Mouse (Mus musculus) heart, embryonic 11.5 days (tissue): ENCODE results near the gene Vmn2r87. TPM values are rescaled to one million over a fixed set of nuclear protein-coding genes. Genes with fewer than 3 reads are reported as not detected.
A peak's percentile ranks its signal among the peaks of the same experiment; 100 is the strongest.
"Not testable (repeated sequence)": the region's sequence is repeated elsewhere in the genome, so short reads cannot be mapped to it uniquely, and the experiment has no call there.

Experiments used
- ATAC-seq: fragments of 200-750 bp; cut with Nextera tagmentation; replicated peaks from 2 replicates; pipeline ENCODE4 v1.8.0; 2017; ENCODE audit warnings: moderate library complexity; ENCODE audit not compliant: insufficient number of reproducible peaks, low FRiP score, low TSS enrichment
- H3K27ac ChIP-seq: fragments of 300-500 bp; sonication (generic); 2 replicates; pipeline ENCODE4 v1.5.1; 2014; ENCODE audit warnings: mild to moderate bottlenecking, low read depth, low read length
- H3K27me3 ChIP-seq: fragments of 300-500 bp; sonication (generic); 2 replicates; pipeline ENCODE4 v1.6.1; 2014; ENCODE audit warnings: mild to moderate bottlenecking, low read length, mixed read lengths; ENCODE audit not compliant: control insufficient read depth, insufficient read depth
- H3K36me3 ChIP-seq: fragments of 300-500 bp; sonication (generic); 2 replicates; pipeline ENCODE4 v1.6.1; 2014; ENCODE audit warnings: mild to moderate bottlenecking, low read length, moderate library complexity, mixed read lengths; ENCODE audit not compliant: control insufficient read depth, insufficient read depth
- H3K4me1 ChIP-seq: fragments of 300-500 bp; sonication (generic); 2 replicates; pipeline ENCODE4 v1.6.1; 2014; ENCODE audit warnings: low read length; ENCODE audit not compliant: control insufficient read depth, insufficient read depth
- H3K4me2 ChIP-seq: fragments of 300-500 bp; sonication (generic); 2 replicates; pipeline ENCODE4 v1.6.1; 2014; ENCODE audit warnings: mild to moderate bottlenecking, moderate library complexity
- H3K4me3 ChIP-seq: fragments of 300-500 bp; sonication (generic); 2 replicates; pipeline ENCODE4 v1.5.1; 2014; ENCODE audit warnings: low read depth, low read length
- H3K9ac ChIP-seq: fragments of 300-500 bp; sonication (generic); 2 replicates; pipeline ENCODE4 v1.6.1; 2014; ENCODE audit warnings: mild to moderate bottlenecking, low read depth, low read length, moderate library complexity
- H3K9me3 ChIP-seq: fragments of 300-500 bp; sonication (generic); replicated peaks from 2 replicates; pipeline ENCODE4 v1.6.1; 2016; ENCODE audit warnings: low read length; ENCODE audit not compliant: control insufficient read depth
- WGBS: fragments of 180-500 bp; shearing (Covaris S2); extraction: QIAGEN DNeasy Blood & Tissue Kit; methylation state at CpG from one replicate; pipeline ENCODE4 v1.1.7; 2014; ENCODE audit not compliant: insufficient replicate concordance; 5-methylcytosine and 5-hydroxymethylcytosine counted together
- polyA plus RNA-seq: library from polyadenylated mRNA; unstranded; fragments of >200 nt; fragmentation: Nextera tagmentation; extraction: Ambion mirVana; gene quantifications from 2 replicates; pipeline ENCODE4 v1.2.1, GENCODE M21; 2014

The Vmn2r87 gene
- not detected in 2 replicates for polyA plus RNA-seq

- ATAC-seq = no peak
- no peaks in the 10 kb centered on the region for H3K27me3 ChIP-seq
- H3K4me2 ChIP-seq = no peak within 1 kb of the TSS
- no peak within 1 kb of the TSS for H3K27ac ChIP-seq
- no peak within 1 kb of the TSS for H3K9ac ChIP-seq
- no peak within 1 kb of the TSS for H3K4me3 ChIP-seq
- no peaks in the 10 kb centered on the region for H3K4me1 ChIP-seq
- H3K9me3 ChIP-seq = no peaks in the 10 kb centered on the region
- H3K36me3 ChIP-seq = no peaks in the 10 kb centered on the region
Observed at GRCm38 (mm10) chr10:130497296-130497695, at the start of gene Vmn2r87. Vmn2r87 (minus strand) TSS chr10:130497396.

- not testable (repeated sequence) for ATAC-seq, H3K4me2 ChIP-seq, H3K36me3 ChIP-seq, H3K27me3 ChIP-seq, H3K9me3 ChIP-seq, H3K4me1 ChIP-seq, H3K4me3 ChIP-seq, H3K27ac ChIP-seq, H3K9ac ChIP-seq
- 67% methylated on average over 1 of the region's 1 CpGs for WGBS
Observed at GRCm38 (mm10) chr10:130544331-130544730, 47.1 kb upstream of the Vmn2r87 start.

GRCm38 (mm10) chr10:130541931-130542691, 44.9 kb upstream of the Vmn2r87 start:
- peak overlapping the region; percentile 66 for H3K4me2 ChIP-seq
- peak overlapping the region; percentile 80 for H3K9ac ChIP-seq
- H3K4me1 ChIP-seq, H3K36me3 ChIP-seq, H3K9me3 ChIP-seq, H3K27ac ChIP-seq, H3K27me3 ChIP-seq: not testable (repeated sequence)
- peak; percentile 97 for ATAC-seq
- 1% methylated on average over 20 of the region's 21 CpGs for WGBS
- peak overlapping the region; percentile 61 for H3K4me3 ChIP-seq

GRCm38 (mm10) chr10:130536101-130536500, 38.9 kb upstream of the Vmn2r87 start:
- Histone ChIP-seq H3K27ac (no peak overlapping the region), H3K9me3 (no peaks in the 10 kb centered on the region), H3K4me2 (no peak overlapping the region), H3K4me3 (no peak overlapping the region), H3K36me3 (no peaks in the 10 kb centered on the region), H3K27me3 (no peaks in the 10 kb centered on the region), H3K4me1 (no peaks in the 10 kb centered on the region), H3K9ac (no peak overlapping the region)
- WGBS = 76% methylated on average over 3 of the region's 3 CpGs
- ATAC-seq = no peak

- H3K9me3 ChIP-seq = no peaks in the 10 kb centered on the region
- no peak overlapping the region for H3K27ac ChIP-seq
- no peak overlapping the region for H3K9ac ChIP-seq
- no peaks in the 10 kb centered on the region for H3K36me3 ChIP-seq
- H3K4me3 ChIP-seq = no peak overlapping the region
- H3K27me3 ChIP-seq = no peaks in the 10 kb centered on the region
- 36% methylated on average over 10 of the region's 10 CpGs for WGBS
- no peak for ATAC-seq
- H3K4me2 ChIP-seq = no peak overlapping the region
- H3K4me1 ChIP-seq = no peaks in the 10 kb centered on the region
Observed at GRCm38 (mm10) chr10:130527926-130528325, 30.7 kb upstream of the Vmn2r87 start.

GRCm38 (mm10) chr10:130470311-130470760, 26.9 kb downstream of the Vmn2r87 start:
- no peaks in the 10 kb centered on the region for H3K36me3 ChIP-seq
- no peak overlapping the region for H3K27ac ChIP-seq

GRCm38 (mm10) chr10:130455950-130456349, 41.2 kb downstream of the Vmn2r87 start, which contains the start of gene Vmn2r86:
Vmn2r86 (minus strand) TSS chr10:130456050.
- 67% methylated on average over 1 of the region's 1 CpGs for WGBS
- H3K4me2 ChIP-seq, H3K4me1 ChIP-seq, H3K36me3 ChIP-seq, H3K27ac ChIP-seq, H3K9ac ChIP-seq, H3K4me3 ChIP-seq, ATAC-seq, H3K9me3 ChIP-seq, H3K27me3 ChIP-seq: not testable (repeated sequence)

More at GRCm38 (mm10) chr10:130470311-130470760, 26.9 kb downstream of the Vmn2r87 start:
- H3K4me3 ChIP-seq = peak overlapping the region; percentile 48
- H3K4me1 ChIP-seq = no peaks in the 10 kb centered on the region
- peak; percentile 89 for ATAC-seq
- H3K9me3 ChIP-seq = no peaks in the 10 kb centered on the region
- peak overlapping the region; percentile 74 for H3K9ac ChIP-seq
- 2% methylated on average over 36 of the region's 36 CpGs for WGBS
- peak overlapping the region; percentile 81 for H3K4me2 ChIP-seq
- H3K27me3 ChIP-seq = no peaks in the 10 kb centered on the region

GRCm38 (mm10) chr10:130444776-130445175, 52.4 kb downstream of the Vmn2r87 start:
- no peak overlapping the region for H3K4me2 ChIP-seq
- no peaks in the 10 kb centered on the region for H3K9me3 ChIP-seq
- ATAC-seq = no peak
- no peak overlapping the region for H3K4me3 ChIP-seq
- H3K27ac ChIP-seq = no peak overlapping the region
- H3K27me3 ChIP-seq = no peaks in the 10 kb centered on the region
- H3K36me3 ChIP-seq = no peaks in the 10 kb centered on the region
- no peak overlapping the region for H3K9ac ChIP-seq
- no peaks in the 10 kb centered on the region for H3K4me1 ChIP-seq
- WGBS = 78% methylated on average over 21 of the region's 21 CpGs
